Comparison of ENCODE assay signal across 12 mouse cellular contexts in the genomic region with DNA sequence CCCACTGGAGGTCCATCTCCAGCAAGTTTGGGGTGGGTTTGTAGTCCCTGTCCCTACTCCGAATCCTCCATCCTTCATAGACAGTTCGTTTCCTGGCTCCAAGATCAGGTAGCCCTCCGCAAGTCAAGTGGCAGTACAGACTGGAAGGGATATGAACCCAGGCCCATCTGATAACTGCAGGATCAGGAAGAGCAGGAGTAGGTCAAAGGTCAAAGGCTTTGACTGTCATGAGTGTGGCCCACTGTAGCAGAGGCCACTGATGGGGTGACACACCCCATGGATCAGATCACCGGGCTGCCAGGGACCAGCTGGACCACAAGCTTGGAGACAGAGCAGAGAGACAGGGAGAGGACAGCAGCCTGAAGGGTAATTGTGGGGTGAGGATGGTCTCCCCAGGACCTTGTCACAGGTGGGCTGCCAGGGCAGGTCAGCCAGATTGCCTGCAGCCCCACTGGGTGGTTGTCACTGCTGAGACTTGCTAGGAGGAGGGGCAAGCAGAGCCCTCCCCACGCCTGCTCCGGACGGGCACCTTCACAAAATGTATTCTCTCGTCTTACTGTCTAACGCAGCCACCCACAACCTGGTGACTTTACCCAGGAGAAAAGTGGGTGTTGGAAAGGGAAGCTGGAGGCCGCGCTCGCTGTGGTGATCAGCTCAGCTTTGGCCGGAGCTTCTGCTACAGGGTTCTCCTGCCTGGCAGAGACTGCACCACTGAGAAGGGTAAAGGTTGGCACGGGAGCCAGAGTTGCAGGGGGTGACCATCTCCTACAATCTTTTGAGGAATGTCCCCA. TPM values are rescaled to one million over a fixed set of nuclear protein-coding genes. Genes with fewer than 3 reads are reported as not detected.
A peak's percentile ranks its signal among the peaks of the same experiment; 100 is the strongest.
DNase-seq lines count a peak whose midpoint lies in the region; ATAC-seq and TF ChIP-seq lines count a peak whose summit lies in the region.
"Had no signal": no experiment of that assay in that cellular context is flagged by ENCODE, and none has a peak within 500 bp of the region (broad histone marks: within the 10 kb centered on the region; RNA-seq: fewer than 3 reads in every experiment).

No protein-coding gene starts in this region.

- H3K27ac ChIP-seq in heart, embryonic 14.5 days (replicated peaks in 1 of 2; ENCODE audit: control insufficient read depth in 1 of 2, insufficient read depth in 1 of 2, low read depth in 2 of 2, low read length in 2 of 2), result no peak overlapping the region
- no peak overlapping the region for H3K27ac ChIP-seq in heart, embryonic 10.5 days
- peak overlapping the region; percentile 85; the same call in 1 of the 2 replicates for H3K27ac ChIP-seq in lung, embryonic 16.5 days (ENCODE audit: low read length)
- no peak overlapping the region for H3K27ac ChIP-seq in embryonic facial prominence, embryonic 15.5 days (replicated peaks)
- no peak overlapping the region for H3K27ac ChIP-seq in stomach, embryonic 15.5 days
- no peak overlapping the region for H3K27ac ChIP-seq in thymus, adult 2 months (ENCODE audit: control insufficient read depth, insufficient read depth, low read length)

- no peak for DNase-seq in heart, embryonic 10.5 days (ENCODE audit: low spot score)
- DNase-seq in lung, postnatal 14 days, result no peak
- DNase-seq in thymus, adult 2 months, result no peak
- DNase-seq: embryo, embryonic 11 days; gastrocnemius, postnatal 14 days; kidney, adult 9 months; left cerebral cortex, postnatal 4 days; thymus, postnatal 4 days had no signal

- H3K27me3 ChIP-seq in heart, embryonic 14.5 days (ENCODE audit: control insufficient read depth, insufficient read depth, low read length), result 0 out of 2 replicates have a peak, but pooled peaks cover 6% of the 10 kb centered on the region
- H3K27me3 ChIP-seq in heart, embryonic 10.5 days (ENCODE audit: insufficient read depth, poor library complexity, severe bottlenecking), result peaks cover 45% of the 10 kb centered on the region
- H3K27me3 ChIP-seq in lung, embryonic 16.5 days (ENCODE audit: control insufficient read depth, insufficient read depth, low read depth, low read length), result no peaks in the 10 kb centered on the region
- peaks cover 8% of the 10 kb centered on the region; the same call in 1 of the 2 replicates for H3K27me3 ChIP-seq in embryonic facial prominence, embryonic 15.5 days
- 0 out of 2 replicates have a peak, but pooled peaks cover 2% of the 10 kb centered on the region for H3K27me3 ChIP-seq in stomach, embryonic 15.5 days (replicated peaks)
- no peaks in the 10 kb centered on the region; the same call in 1 of the 2 replicates for H3K27me3 ChIP-seq in thymus, adult 2 months (ENCODE audit: control insufficient read depth, insufficient read depth, low read length)

- no peak overlapping the region for H3K4me3 ChIP-seq in heart, embryonic 14.5 days (ENCODE audit: control insufficient read depth in 1 of 2, insufficient read depth in 1 of 2, low read depth in 1 of 2, low read length in 2 of 2)
- H3K4me3 ChIP-seq in heart, embryonic 10.5 days, result no peak overlapping the region
- peak overlapping the region; percentile 73 for H3K4me3 ChIP-seq in lung, embryonic 16.5 days (ENCODE audit: low read length)
- peak overlapping the region; percentile 78 for H3K4me3 ChIP-seq in embryonic facial prominence, embryonic 15.5 days (replicated peaks)
- peak overlapping the region; percentile 34; the same call in 1 of the 2 replicates for H3K4me3 ChIP-seq in stomach, embryonic 15.5 days (replicated peaks)
- no peak overlapping the region for H3K4me3 ChIP-seq in thymus, adult 2 months (ENCODE audit: control insufficient read depth, insufficient read depth, low read length)

- ATAC-seq in heart, embryonic 14.5 days (ENCODE audit: insufficient number of reproducible peaks, insufficient read depth, low FRiP score, low read depth), result no peak
- ATAC-seq in lung, embryonic 16.5 days (ENCODE audit: low read depth), result no peak
- no peak for ATAC-seq in embryonic facial prominence, embryonic 15.5 days (ENCODE audit: insufficient number of reproducible peaks, low FRiP score, low TSS enrichment, low read depth)
- ATAC-seq in stomach, embryonic 15.5 days (ENCODE audit: insufficient read depth, low FRiP score, low read depth), result no peak

- H3K9ac ChIP-seq in heart, embryonic 14.5 days (ENCODE audit: low read length), result peak overlapping the region; percentile 84; the same call in 1 of the 2 replicates
- peak overlapping the region; percentile 85 for H3K9ac ChIP-seq in lung, embryonic 16.5 days (ENCODE audit: low read length)
- H3K9ac ChIP-seq in embryonic facial prominence, embryonic 15.5 days, result no peak overlapping the region
- H3K9ac ChIP-seq in stomach, embryonic 15.5 days, result no peak overlapping the region

- no peaks in the 10 kb centered on the region for H3K36me3 ChIP-seq in heart, embryonic 14.5 days (ENCODE audit: control insufficient read depth, insufficient read depth, low read length)
- H3K36me3 ChIP-seq in heart, embryonic 10.5 days, result no peaks in the 10 kb centered on the region; the same call in 1 of the 2 replicates
- peaks cover 21% of the 10 kb centered on the region for H3K36me3 ChIP-seq in lung, embryonic 16.5 days (ENCODE audit: control insufficient read depth, insufficient read depth, low read length)
- no peaks in the 10 kb centered on the region for H3K36me3 ChIP-seq in embryonic facial prominence, embryonic 15.5 days
- H3K36me3 ChIP-seq in stomach, embryonic 15.5 days, result no peaks in the 10 kb centered on the region
- no peaks in the 10 kb centered on the region for H3K36me3 ChIP-seq in thymus, adult 2 months (ENCODE audit: control insufficient read depth, insufficient read depth, low read length)

- TF ChIP-seq CTCF in thymus, adult 2 months (IDR thresholded peaks at IDR 0.05; ENCODE audit: borderline replicate concordance, control insufficient read depth, extremely low read depth, insufficient read depth, low read length, poor library complexity), result no peak

- TF ChIP-seq POLR2A in thymus, adult 2 months (IDR thresholded peaks at IDR 0.05; ENCODE audit: control insufficient read depth, extremely low read depth, insufficient read depth, low read length, poor library complexity), result no peak

- H3K9me3 ChIP-seq in heart, embryonic 14.5 days (ENCODE audit: control insufficient read depth, low read length), result no peaks in the 10 kb centered on the region
- no peaks in the 10 kb centered on the region for H3K9me3 ChIP-seq in heart, embryonic 10.5 days
- H3K9me3 ChIP-seq in lung, embryonic 16.5 days (ENCODE audit: control insufficient read depth, low read length), result no peaks in the 10 kb centered on the region
- no peaks in the 10 kb centered on the region for H3K9me3 ChIP-seq in embryonic facial prominence, embryonic 15.5 days (replicated peaks)
- no peaks in the 10 kb centered on the region for H3K9me3 ChIP-seq in stomach, embryonic 15.5 days

- H3K4me1 ChIP-seq in heart, embryonic 14.5 days (ENCODE audit: control insufficient read depth in 2 of 2, insufficient read depth in 2 of 2, low read length in 2 of 2), result peaks cover 6 to 14% of the 10 kb centered on the region in 2 experiments; a peak in 3 of 4 replicates
- H3K4me1 ChIP-seq in heart, embryonic 10.5 days, result peaks cover 60% of the 10 kb centered on the region
- peaks cover 19% of the 10 kb centered on the region for H3K4me1 ChIP-seq in lung, embryonic 16.5 days (replicated peaks; ENCODE audit: control insufficient read depth, insufficient read depth, low read length)
- H3K4me1 ChIP-seq in embryonic facial prominence, embryonic 15.5 days, result peaks cover 37% of the 10 kb centered on the region
- H3K4me1 ChIP-seq in stomach, embryonic 15.5 days, result peaks cover 23% of the 10 kb centered on the region
- peaks cover 13% of the 10 kb centered on the region for H3K4me1 ChIP-seq in thymus, adult 2 months (replicated peaks; ENCODE audit: control insufficient read depth, insufficient read depth, low read length)

- 0 out of 2 replicates have a peak overlapping the region, but pooled peaks have one; percentile 11 for H3K4me2 ChIP-seq in heart, embryonic 14.5 days (ENCODE audit: low read length)
- H3K4me2 ChIP-seq in lung, embryonic 16.5 days (ENCODE audit: low read depth, low read length), result peak overlapping the region; percentile 78
- H3K4me2 ChIP-seq in embryonic facial prominence, embryonic 15.5 days (replicated peaks), result peak overlapping the region; percentile 96
- peak overlapping the region; percentile 89 for H3K4me2 ChIP-seq in stomach, embryonic 15.5 days

- 85% methylated on average over 14 of the region's 14 CpGs for WGBS in heart, embryonic 14.5 days
- WGBS in heart, embryonic 10.5 days, result 84% methylated on average over 14 of the region's 14 CpGs
- 72% methylated on average over 14 of the region's 14 CpGs for WGBS in lung, embryonic 16.5 days
- WGBS in embryonic facial prominence, embryonic 15.5 days, result 78% methylated on average over 14 of the region's 14 CpGs
- WGBS in stomach, embryonic 15.5 days, result 77% methylated on average over 14 of the region's 14 CpGs
- WGBS in thymus, adult 2 months, result 96% methylated on average over 14 of the region's 14 CpGs

RNA-seq across cellular contexts. Expression of a gene that starts 2.4 kb away (rescaled TPM):
- 40.6 and 40.9 TPM in 2 replicates for polyA plus RNA-seq in heart, embryonic 14.5 days (2014; fragmentation: Nextera tagmentation; extraction: Ambion mirVana)
- polyA plus RNA-seq in heart, embryonic 10.5 days (2016; fragmentation: Nextera tagmentation; extraction: Ambion mirVana), result 47.7 and 53.8 TPM in 2 replicates
- polyA plus RNA-seq in lung, embryonic 16.5 days (2015; fragmentation: Nextera tagmentation; extraction: Ambion mirVana), result 38.3 and 39.6 TPM in 2 replicates
- polyA plus RNA-seq in embryonic facial prominence, embryonic 15.5 days (2015; fragmentation: Nextera tagmentation; extraction: Ambion mirVana), result 43.7 and 44.3 TPM in 2 replicates
- polyA plus RNA-seq in stomach, embryonic 15.5 days (2015; fragmentation: Nextera tagmentation; extraction: Ambion mirVana), result 40.8 and 43.8 TPM in 2 replicates
- polyA plus RNA-seq in thymus, adult 2 months (2012; rRNA removed), result 209 and 215 TPM in 2 replicates

RNA-seq across cellular contexts. Expression of a gene that starts 3.4 kb away (rescaled TPM):
- polyA plus RNA-seq in heart, embryonic 14.5 days (2014; fragmentation: Nextera tagmentation; extraction: Ambion mirVana), result 14.2 and 17.0 TPM in 2 replicates
- 4.2 TPM in 2 replicates for polyA plus RNA-seq in heart, embryonic 10.5 days (2016; fragmentation: Nextera tagmentation; extraction: Ambion mirVana)
- polyA plus RNA-seq in lung, embryonic 16.5 days (2015; fragmentation: Nextera tagmentation; extraction: Ambion mirVana), result 2.4 and 4.1 TPM in 2 replicates
- 41.9 and 42.0 TPM in 2 replicates for polyA plus RNA-seq in embryonic facial prominence, embryonic 15.5 days (2015; fragmentation: Nextera tagmentation; extraction: Ambion mirVana)
- polyA plus RNA-seq in stomach, embryonic 15.5 days (2015; fragmentation: Nextera tagmentation; extraction: Ambion mirVana), result 18.4 and 25.4 TPM in 2 replicates
- polyA plus RNA-seq in thymus, adult 2 months (2012; rRNA removed), result 69.6 and 135 TPM in 2 replicates

RNA-seq across cellular contexts. Expression of a gene that starts 30.8 kb away (rescaled TPM):
- 0.19 and 5.2 TPM in 2 replicates for polyA plus RNA-seq in heart, embryonic 14.5 days (2014; fragmentation: Nextera tagmentation; extraction: Ambion mirVana)
- 0.36 and 3.9 TPM in 2 replicates for polyA plus RNA-seq in heart, embryonic 10.5 days (2016; fragmentation: Nextera tagmentation; extraction: Ambion mirVana)
- polyA plus RNA-seq in lung, embryonic 16.5 days (2015; fragmentation: Nextera tagmentation; extraction: Ambion mirVana), result 5.6 and 8.4 TPM in 2 replicates
- 6.1 and 10.0 TPM in 2 replicates for polyA plus RNA-seq in embryonic facial prominence, embryonic 15.5 days (2015; fragmentation: Nextera tagmentation; extraction: Ambion mirVana)
- 3.5 and 9.6 TPM in 2 replicates for polyA plus RNA-seq in stomach, embryonic 15.5 days (2015; fragmentation: Nextera tagmentation; extraction: Ambion mirVana)
- 9.5 and 15.3 TPM in 2 replicates for polyA plus RNA-seq in thymus, adult 2 months (2012; rRNA removed)

Comparison
In these comparisons a context has a peak if more than half of its experiments do, and no peak if none do; other contexts are left out.
1. H3K4me2 ChIP-seq: peak in every context shown above with its lines; median percentile 96 in embryonic facial prominence, embryonic 15.5 days; 89 in stomach, embryonic 15.5 days; 78 in lung, embryonic 16.5 days; 11 in heart, embryonic 14.5 days.
2. H3K4me3 ChIP-seq: peak in lung, embryonic 16.5 days (single experiment), embryonic facial prominence, embryonic 15.5 days (single experiment) and stomach, embryonic 15.5 days (single experiment); none in heart, embryonic 14.5 days (0 of 2), heart, embryonic 10.5 days (single experiment) and thymus, adult 2 months (single experiment).
3. H3K9ac ChIP-seq: peak in heart, embryonic 14.5 days (single experiment) and lung, embryonic 16.5 days (single experiment); none in embryonic facial prominence, embryonic 15.5 days (single experiment) and stomach, embryonic 15.5 days (single experiment).